Mouse (Mus musculus) megakaryocyte, embryonic 14.5 days (primary cell): ENCODE data around the gene Lsm12. TPM values are rescaled to one million over a fixed set of nuclear protein-coding genes. Genes with fewer than 3 reads are reported as not detected.

Source experiments
- H3K27me3 ChIP-seq: replicated peaks from 2 replicates; pipeline ENCODE3; 2012; ENCODE audit warnings: inconsistent platforms
- H3K36me3 ChIP-seq: replicated peaks from 2 replicates; pipeline ENCODE3; 2012; ENCODE audit warnings: low read length, inconsistent platforms, mixed read lengths
- H3K4me1 ChIP-seq: 2 replicates; pipeline ENCODE4 v1.6.1; 2012; ENCODE audit warnings: inconsistent platforms
- H3K4me3 ChIP-seq: replicated peaks from 2 replicates; pipeline ENCODE3; 2012; ENCODE audit warnings: moderate library complexity, mild to moderate bottlenecking, inconsistent platforms
- H3K9me3 ChIP-seq: 2 replicates; pipeline ENCODE4 v1.6.1; 2012; ENCODE audit warnings: inconsistent platforms
- FLI1 ChIP-seq: IDR thresholded peaks from 2 replicates; pipeline ENCODE4 v1.6.1; 2012; ENCODE audit warnings: low read length, inconsistent platforms, mixed read lengths
- GATA1 ChIP-seq: IDR thresholded peaks from 3 replicates; pipeline ENCODE4 v1.6.1; 2012; ENCODE audit warnings: mixed read lengths, low read length, inconsistent platforms, borderline replicate concordance
- polyA plus RNA-seq: library from polyadenylated mRNA; stranded (reverse); fragments of >175 nt; gene quantifications from 2 replicates; pipeline ENCODE4 v1.2.3, GENCODE M21; 2012; ENCODE audit warnings: low replicate concordance; ENCODE audit not compliant: insufficient read depth

Gene Lsm12
- polyA plus RNA-seq, 1 experiment: 120 TPM

GRCm38 (mm10) chr11:102224686-102225085 lies 39.6 kb upstream of the Lsm12 start:
- Histone ChIP-seq H3K27me3 (no peaks in the 10 kb centered on the region), H3K9me3 (no peaks in the 10 kb centered on the region), H3K36me3 (peaks cover 91% of the 10 kb centered on the region), H3K4me1 (peaks cover 96% of the 10 kb centered on the region), H3K4me3 (peak overlapping the region; percentile 81)
- TF ChIP-seq GATA1: no peak
- no peak for TF ChIP-seq FLI1

- Histone ChIP-seq H3K4me3 (peak overlapping the region; percentile 42), H3K27me3 (no peaks in the 10 kb centered on the region), H3K36me3 (peaks cover 97% of the 10 kb centered on the region), H3K9me3 (no peaks in the 10 kb centered on the region), H3K4me1 (peaks cover 100% of the 10 kb centered on the region)
- TF ChIP-seq GATA1: no peak
- no peak for TF ChIP-seq FLI1
Observed at GRCm38 (mm10) chr11:102223166-102223565, 38.1 kb upstream of the Lsm12 start.

- Histone ChIP-seq H3K36me3 (peaks cover 97% of the 10 kb centered on the region), H3K4me3 (peak overlapping the region; percentile 83), H3K27me3 (no peaks in the 10 kb centered on the region), H3K4me1 (peaks cover 100% of the 10 kb centered on the region), H3K9me3 (no peaks in the 10 kb centered on the region)
- TF ChIP-seq FLI1 (no peak), GATA1 (no peak)
Observed at GRCm38 (mm10) chr11:102221954-102222351, 36.9 kb upstream of the Lsm12 start.

- Histone ChIP-seq H3K4me1 (peaks cover 100% of the 10 kb centered on the region), H3K36me3 (peaks cover 95% of the 10 kb centered on the region), H3K4me3 (peak overlapping the region; percentile 83), H3K9me3 (no peaks in the 10 kb centered on the region), H3K27me3 (no peaks in the 10 kb centered on the region)
- no peak for TF ChIP-seq FLI1
- TF ChIP-seq GATA1: no peak
Observed at GRCm38 (mm10) chr11:102221243-102221953, 36.3 kb upstream of the Lsm12 start.

- TF ChIP-seq GATA1 (no peak), FLI1 (no peak)
- Histone ChIP-seq H3K27me3 (no peaks in the 10 kb centered on the region), H3K4me3 (peak overlapping the region; percentile 99), H3K9me3 (no peaks in the 10 kb centered on the region), H3K36me3 (peaks cover 95% of the 10 kb centered on the region), H3K4me1 (peaks cover 100% of the 10 kb centered on the region)
Observed at GRCm38 (mm10) chr11:102220451-102220850, 35.4 kb upstream of the Lsm12 start.

GRCm38 (mm10) chr11:102219994-102220346 lies 34.9 kb upstream of the Lsm12 start:
- Histone ChIP-seq H3K27me3 (no peaks in the 10 kb centered on the region), H3K4me3 (peak overlapping the region; percentile 99), H3K9me3 (no peaks in the 10 kb centered on the region), H3K4me1 (peaks cover 100% of the 10 kb centered on the region), H3K36me3 (peaks cover 95% of the 10 kb centered on the region)
- no peak for TF ChIP-seq GATA1
- no peak for TF ChIP-seq FLI1

GRCm38 (mm10) chr11:102219247-102219993 lies 34.3 kb upstream of the Lsm12 start:
- Histone ChIP-seq H3K27me3 (no peaks in the 10 kb centered on the region), H3K4me3 (peak overlapping the region; percentile 99), H3K4me1 (peaks cover 100% of the 10 kb centered on the region), H3K36me3 (peaks cover 95% of the 10 kb centered on the region), H3K9me3 (no peaks in the 10 kb centered on the region)
- no peak for TF ChIP-seq FLI1
- TF ChIP-seq GATA1: no peak

- Histone ChIP-seq H3K4me3 (peak overlapping the region; percentile 99), H3K9me3 (no peaks in the 10 kb centered on the region), H3K4me1 (peaks cover 100% of the 10 kb centered on the region), H3K27me3 (no peaks in the 10 kb centered on the region), H3K36me3 (peaks cover 95% of the 10 kb centered on the region)
- TF ChIP-seq GATA1 (no peak), FLI1 (no peak)
Observed at GRCm38 (mm10) chr11:102218783-102219182, 33.7 kb upstream of the Lsm12 start.

GRCm38 (mm10) chr11:102217876-102218430 lies 32.9 kb upstream of the Lsm12 start:
- TF ChIP-seq FLI1 (no peak), GATA1 (no peak)
- Histone ChIP-seq H3K27me3 (no peaks in the 10 kb centered on the region), H3K4me1 (peaks cover 99% of the 10 kb centered on the region), H3K9me3 (no peaks in the 10 kb centered on the region), H3K4me3 (peak overlapping the region; percentile 99), H3K36me3 (peaks cover 94% of the 10 kb centered on the region)

GRCm38 (mm10) chr11:102217396-102217795 lies 32.3 kb upstream of the Lsm12 start:
- no peak for TF ChIP-seq GATA1
- no peak for TF ChIP-seq FLI1
- Histone ChIP-seq H3K36me3 (peaks cover 94% of the 10 kb centered on the region), H3K4me1 (peaks cover 99% of the 10 kb centered on the region), H3K27me3 (no peaks in the 10 kb centered on the region), H3K9me3 (no peaks in the 10 kb centered on the region), H3K4me3 (peak overlapping the region; percentile 99)
